Mouse (Mus musculus) limb, embryonic 11.5 days (tissue): ENCODE measurements around the gene Hrh3. TPM values are rescaled to one million over a fixed set of nuclear protein-coding genes. Genes with fewer than 3 reads are reported as not detected.
A peak's percentile ranks its signal among the peaks of the same experiment; 100 is the strongest.

Experiments
- ATAC-seq: fragments of 200-750 bp; cut with Nextera tagmentation; 2 replicates; pipeline ENCODE4 v1.8.0; 2017; ENCODE audit warnings: low read depth; ENCODE audit not compliant: insufficient number of reproducible peaks, low FRiP score, low TSS enrichment
- DNase-seq: peaks from one replicate; pipeline ENCODE4 v3.0.0-alpha.2; 2015; ENCODE audit warnings: low spot score
- H3K27ac ChIP-seq: fragments of 300-500 bp; sonication (generic); replicated peaks from 2 replicates; pipeline ENCODE4 v1.5.1; 2014; ENCODE audit warnings: low read depth, mild to moderate bottlenecking, low read length
- H3K27me3 ChIP-seq: fragments of 300-500 bp; sonication (generic); 2 replicates; pipeline ENCODE4 v1.6.1; 2014; ENCODE audit warnings: mild to moderate bottlenecking, low read length, mixed read lengths; ENCODE audit not compliant: control insufficient read depth, insufficient read depth
- H3K36me3 ChIP-seq: fragments of 300-500 bp; sonication (generic); 2 replicates; pipeline ENCODE4 v1.6.1; 2014; ENCODE audit warnings: mild to moderate bottlenecking, low read length, moderate library complexity, mixed read lengths; ENCODE audit not compliant: control insufficient read depth, insufficient read depth
- H3K4me1 ChIP-seq: fragments of 300-500 bp; sonication (generic); 2 replicates; pipeline ENCODE4 v1.6.1; 2014; ENCODE audit warnings: low read length, mixed read lengths; ENCODE audit not compliant: control insufficient read depth, insufficient read depth
- H3K4me2 ChIP-seq: fragments of 300-500 bp; sonication (generic); 2 replicates; pipeline ENCODE4 v1.6.1; 2014; ENCODE audit warnings: low read depth, mild to moderate bottlenecking, moderate library complexity; ENCODE audit not compliant: severe bottlenecking
- H3K4me3 ChIP-seq: fragments of 300-500 bp; sonication (generic); 2 replicates; pipeline ENCODE4 v1.5.1; 2014; ENCODE audit warnings: low read depth, low read length
- H3K9ac ChIP-seq: fragments of 300-500 bp; sonication (generic); 2 replicates; pipeline ENCODE4 v1.6.1; 2014; ENCODE audit warnings: mild to moderate bottlenecking, low read length
- H3K9me3 ChIP-seq: fragments of 300-500 bp; sonication (generic); 2 replicates; pipeline ENCODE4 v1.6.1; 2016; ENCODE audit warnings: low read length; ENCODE audit not compliant: control insufficient read depth
- WGBS: fragments of 180-500 bp; shearing (Covaris S2); extraction: QIAGEN DNeasy Blood & Tissue Kit; methylation state at CpG from one replicate; pipeline ENCODE4 v1.1.7; 2014; 5-methylcytosine and 5-hydroxymethylcytosine counted together
- polyA plus RNA-seq: library from polyadenylated mRNA; unstranded; fragments of >200 nt; fragmentation: Nextera tagmentation; extraction: Ambion mirVana; gene quantifications from 2 replicates; pipeline ENCODE4 v1.2.1, GENCODE M21; 2014

Gene Hrh3
- polyA plus RNA-seq, 1 experiment from 2014 or later = 0.12 TPM

DNA sequence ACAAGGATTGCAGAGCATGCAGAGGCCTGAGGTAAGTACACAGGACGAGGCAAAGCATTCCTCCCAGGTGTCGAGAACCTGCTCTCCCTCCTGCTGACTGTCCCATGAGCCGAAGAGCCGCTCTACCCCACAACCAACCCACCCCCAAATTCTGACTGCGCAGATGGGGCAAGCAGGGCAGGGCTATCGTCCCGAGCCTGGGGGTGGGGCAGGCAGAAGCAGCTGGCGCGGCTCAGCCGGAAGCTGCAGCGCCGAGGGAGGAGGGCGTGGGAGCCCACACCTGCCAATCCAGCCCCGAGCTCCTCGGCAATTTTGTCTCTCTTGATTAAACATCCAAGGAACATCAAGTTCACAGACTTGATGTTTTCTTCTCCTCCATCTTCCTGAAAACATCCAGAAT, 4.8 kb downstream of the Hrh3 start:
- no peak overlapping the region for H3K27ac ChIP-seq
- H3K9ac ChIP-seq = no peak overlapping the region
- no peaks in the 10 kb centered on the region for H3K36me3 ChIP-seq
- no peaks in the 10 kb centered on the region for H3K9me3 ChIP-seq
- WGBS = 5% methylated on average over 15 of the region's 15 CpGs
- H3K27me3 ChIP-seq = peaks cover 68% of the 10 kb centered on the region
- no peak overlapping the region for H3K4me3 ChIP-seq
- H3K4me1 ChIP-seq = peaks cover 10% of the 10 kb centered on the region
- DNase-seq (no peak), ATAC-seq (no peak)
- no peak overlapping the region for H3K4me2 ChIP-seq

DNA sequence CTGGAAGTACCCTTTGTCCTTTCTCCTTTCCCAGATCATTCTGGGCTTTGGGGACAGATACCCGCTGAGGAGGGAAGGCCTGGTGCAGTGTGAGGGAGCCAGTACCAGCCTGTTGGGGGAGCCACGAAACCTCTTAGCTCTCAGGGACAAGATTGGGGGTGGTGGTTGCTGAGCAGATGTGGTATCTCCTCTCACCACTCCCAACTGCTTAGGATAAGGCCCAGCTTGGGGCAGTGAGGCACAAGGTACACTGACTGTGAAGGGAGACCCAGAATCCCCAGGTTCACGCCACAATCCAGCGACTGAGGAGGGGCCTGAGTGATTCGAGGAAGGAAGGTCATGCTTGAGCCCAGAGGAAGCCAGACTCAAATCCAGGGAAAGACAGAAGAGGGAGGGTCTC, 6.1 kb downstream of the Hrh3 start:
- Histone ChIP-seq H3K4me1 (peaks cover 3% of the 10 kb centered on the region; the same call in 1 of the 2 replicates), H3K4me2 (no peak overlapping the region), H3K9me3 (no peaks in the 10 kb centered on the region), H3K4me3 (no peak overlapping the region), H3K9ac (no peak overlapping the region), H3K36me3 (no peaks in the 10 kb centered on the region), H3K27ac (no peak overlapping the region), H3K27me3 (peaks cover 55% of the 10 kb centered on the region)
- DNase-seq = no peak
- WGBS = 39% methylated on average over 5 of the region's 5 CpGs
- ATAC-seq = no peak

DNA sequence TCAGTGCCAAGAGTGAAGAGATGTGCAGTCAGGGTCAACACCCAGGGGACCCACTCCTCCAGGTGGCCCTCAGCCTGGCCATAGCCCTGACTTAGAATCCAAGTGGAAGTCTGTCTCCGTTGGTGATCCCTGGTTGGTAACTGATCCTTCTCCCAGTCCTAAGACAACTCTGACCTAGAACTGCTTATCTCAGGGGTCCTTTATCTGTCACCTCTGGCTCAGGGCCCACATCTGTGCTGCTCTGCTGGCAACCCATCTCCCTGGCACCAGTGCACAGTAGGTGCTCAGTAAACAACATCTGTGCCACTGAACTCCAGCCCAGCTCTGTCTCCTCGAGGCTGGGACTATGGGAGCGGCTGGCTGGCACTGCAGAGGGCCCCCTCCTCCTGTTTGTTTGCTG, 6.7 kb downstream of the Hrh3 start:
- ATAC-seq (no peak), DNase-seq (no peak)
- H3K36me3 ChIP-seq = no peaks in the 10 kb centered on the region
- 45% methylated on average over 3 of the region's 3 CpGs for WGBS
- H3K27ac ChIP-seq = no peak overlapping the region
- peaks cover 3% of the 10 kb centered on the region; the same call in 1 of the 2 replicates for H3K4me1 ChIP-seq
- H3K4me3 ChIP-seq = no peak overlapping the region
- peaks cover 49% of the 10 kb centered on the region for H3K27me3 ChIP-seq
- H3K4me2 ChIP-seq = no peak overlapping the region
- no peaks in the 10 kb centered on the region for H3K9me3 ChIP-seq
- H3K9ac ChIP-seq = no peak overlapping the region

DNA sequence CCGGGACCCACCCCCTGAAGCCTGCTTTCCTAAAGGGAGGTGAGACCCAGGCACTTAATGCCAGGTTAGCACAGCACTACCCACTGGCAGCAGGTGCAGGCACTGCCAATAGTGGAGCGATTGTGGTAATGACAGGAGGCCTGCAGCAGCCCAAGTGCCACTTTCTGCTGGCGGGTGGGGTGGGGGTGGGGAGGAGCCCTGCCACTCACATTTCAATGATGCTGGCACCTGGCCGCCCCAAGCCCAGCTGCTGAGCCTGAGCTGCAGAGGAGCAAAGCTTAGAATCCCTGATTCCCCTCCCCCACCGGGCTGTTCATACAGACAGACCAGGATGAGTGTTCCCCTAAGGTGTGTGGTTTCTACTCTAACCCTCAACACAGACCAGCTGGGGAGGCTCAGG, 8.6 kb downstream of the Hrh3 start:
- ATAC-seq (no peak), DNase-seq (no peak)
- Histone ChIP-seq H3K4me2 (no peak overlapping the region), H3K27me3 (peaks cover 30% of the 10 kb centered on the region), H3K36me3 (no peaks in the 10 kb centered on the region), H3K27ac (no peak overlapping the region), H3K4me1 (peaks cover 3% of the 10 kb centered on the region; the same call in 1 of the 2 replicates), H3K4me3 (no peak overlapping the region), H3K9ac (no peak overlapping the region), H3K9me3 (no peaks in the 10 kb centered on the region)
- WGBS = 41% methylated on average over 5 of the region's 5 CpGs

DNA sequence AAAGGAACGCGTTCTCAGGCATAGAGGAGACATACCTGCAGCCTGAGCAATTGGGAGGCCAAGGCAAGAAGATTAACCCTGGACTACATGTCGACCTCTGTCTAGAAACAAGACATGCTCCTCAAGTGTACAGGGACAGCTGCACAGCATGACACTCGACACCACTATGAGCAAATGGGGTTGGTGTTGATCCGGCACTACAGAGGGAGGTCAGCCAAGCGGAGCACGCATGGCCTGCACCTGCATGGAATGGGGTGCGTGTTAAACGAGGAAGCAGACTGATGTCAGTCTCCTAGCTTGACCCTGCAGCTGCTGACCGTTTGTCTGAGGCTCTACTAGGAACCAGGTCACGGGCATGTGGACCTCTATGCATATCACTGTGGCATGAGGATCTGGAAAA, 14.0 kb downstream of the Hrh3 start:
- no peaks in the 10 kb centered on the region for H3K4me1 ChIP-seq
- H3K27me3 ChIP-seq = no peaks in the 10 kb centered on the region
- ATAC-seq (no peak), DNase-seq (no peak)
- no peaks in the 10 kb centered on the region for H3K36me3 ChIP-seq
- no peak overlapping the region for H3K9ac ChIP-seq
- H3K27ac ChIP-seq = no peak overlapping the region
- H3K4me2 ChIP-seq = no peak overlapping the region
- no peak overlapping the region for H3K4me3 ChIP-seq
- 55% methylated on average over 11 of the region's 11 CpGs for WGBS
- H3K9me3 ChIP-seq = no peaks in the 10 kb centered on the region

DNA sequence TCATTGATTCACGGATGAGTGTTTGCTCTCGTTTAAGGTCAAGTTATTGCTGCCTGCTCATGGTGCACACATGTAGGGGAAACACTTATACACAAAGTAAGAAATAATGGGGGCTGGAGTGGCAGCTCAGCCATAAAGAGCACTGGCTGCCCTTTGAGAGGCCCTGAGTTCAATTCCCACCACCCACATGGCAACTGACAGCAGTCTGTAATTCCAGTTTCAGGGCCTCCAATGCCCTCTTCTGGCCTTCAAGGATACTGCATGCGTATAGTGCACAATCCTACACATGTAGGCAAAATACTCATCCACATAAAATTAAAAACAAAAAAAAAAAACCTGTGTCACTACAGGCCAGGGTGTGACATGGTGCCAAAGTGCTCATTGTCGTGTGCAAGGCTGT, 16.8 kb downstream of the Hrh3 start:
- Histone ChIP-seq H3K9ac (no peak overlapping the region), H3K27ac (no peak overlapping the region), H3K9me3 (no peaks in the 10 kb centered on the region), H3K4me1 (peaks cover 9% of the 10 kb centered on the region; the same call in 1 of the 2 replicates), H3K4me3 (no peak overlapping the region), H3K27me3 (no peaks in the 10 kb centered on the region), H3K4me2 (no peak overlapping the region), H3K36me3 (no peaks in the 10 kb centered on the region)
- DNase-seq (no peak), ATAC-seq (peak; percentile 20; the same call in 1 of the 2 replicates)
- 85% methylated on average over 4 of the region's 4 CpGs for WGBS

DNA sequence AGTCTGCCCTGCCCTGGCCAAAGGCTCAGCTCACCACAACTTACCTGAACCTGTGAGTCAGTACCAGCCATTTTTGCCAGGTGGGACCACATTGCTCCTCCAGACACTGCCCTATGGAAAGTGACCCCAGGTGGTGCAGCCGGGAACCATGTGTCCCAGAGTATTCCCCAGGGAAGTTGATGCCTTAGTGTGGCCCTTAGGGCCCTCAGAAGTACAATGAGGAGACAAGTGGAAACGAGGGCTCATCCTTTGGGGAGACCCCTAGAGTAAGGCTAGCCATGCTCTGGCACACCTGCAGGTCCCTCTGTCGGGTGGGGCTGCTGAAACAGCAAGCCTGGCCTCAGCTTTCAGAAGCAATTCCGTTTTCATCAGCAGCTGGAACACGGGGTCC, 17.7 kb downstream of the Hrh3 start:
- Histone ChIP-seq H3K27me3 (no peaks in the 10 kb centered on the region), H3K4me1 (peaks cover 9% of the 10 kb centered on the region; the same call in 1 of the 2 replicates), H3K9ac (no peak overlapping the region), H3K4me2 (no peak overlapping the region), H3K27ac (no peak overlapping the region), H3K36me3 (no peaks in the 10 kb centered on the region), H3K4me3 (no peak overlapping the region), H3K9me3 (no peaks in the 10 kb centered on the region)
- ATAC-seq (no peak), DNase-seq (no peak)
- 87% methylated on average over 5 of the region's 5 CpGs for WGBS

DNA sequence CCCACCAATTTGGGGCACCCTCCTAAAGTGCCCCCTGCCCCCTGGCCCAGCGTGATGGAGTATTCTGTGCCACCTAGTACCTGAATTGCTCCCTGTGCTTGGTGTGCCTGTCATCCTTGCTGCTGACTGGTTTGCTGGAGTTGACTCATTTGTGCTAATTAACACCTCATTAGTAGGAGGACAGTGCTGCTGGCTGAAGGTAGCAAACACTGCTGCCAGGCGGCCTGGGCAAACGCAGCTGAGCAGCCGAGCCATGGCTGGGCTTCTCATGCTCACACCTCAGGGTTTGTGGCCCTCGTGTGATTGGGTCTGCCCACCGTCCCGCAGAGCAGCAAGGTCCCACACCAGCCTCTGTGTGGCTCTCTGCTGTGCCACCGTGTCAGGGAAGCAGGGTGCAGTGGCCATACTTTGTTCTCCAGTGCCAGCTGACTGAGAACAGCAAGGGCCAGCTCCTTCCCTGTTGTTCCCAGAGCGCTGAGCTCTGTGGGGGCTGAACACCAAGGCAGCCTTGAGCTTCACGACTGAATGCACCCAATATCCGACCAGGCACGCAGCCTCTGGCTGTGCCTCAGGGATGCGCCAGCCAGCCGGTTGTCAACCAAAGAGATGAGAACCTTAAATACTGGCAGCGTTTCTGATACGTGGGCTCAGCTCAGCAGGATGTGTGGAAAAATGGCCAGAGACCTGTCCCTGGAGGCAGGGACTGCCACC, 18.2 kb downstream of the Hrh3 start:
- H3K27me3 ChIP-seq = no peaks in the 10 kb centered on the region
- H3K27ac ChIP-seq = no peak overlapping the region
- no peak overlapping the region for H3K4me2 ChIP-seq
- H3K4me1 ChIP-seq = peaks cover 9% of the 10 kb centered on the region; the same call in 1 of the 2 replicates
- no peak overlapping the region for H3K9ac ChIP-seq
- WGBS = 65% methylated on average over 16 of the region's 16 CpGs
- no peaks in the 10 kb centered on the region for H3K9me3 ChIP-seq
- DNase-seq (no peak), ATAC-seq (no peak)
- no peaks in the 10 kb centered on the region for H3K36me3 ChIP-seq
- H3K4me3 ChIP-seq = no peak overlapping the region

DNA sequence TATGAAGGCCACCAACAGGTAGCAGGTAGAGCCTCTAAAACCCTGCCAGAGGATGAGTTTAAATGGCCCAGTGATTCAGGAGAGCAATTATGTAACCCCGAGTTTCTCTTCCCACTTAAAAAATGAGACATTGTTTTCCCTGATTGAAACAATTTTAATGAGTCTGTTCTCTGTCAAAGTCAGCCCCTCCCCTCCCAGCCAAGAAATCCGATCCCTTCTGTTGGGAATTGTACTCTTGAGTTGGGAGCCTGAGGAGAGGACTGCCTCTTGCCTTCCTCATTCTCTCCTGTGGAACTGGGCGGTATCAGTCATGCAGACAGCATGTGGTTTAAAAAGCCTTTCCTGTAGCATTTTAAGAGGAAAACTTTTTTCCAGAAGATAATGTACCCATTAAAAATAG, 19.7 kb downstream of the Hrh3 start:
- H3K4me1 ChIP-seq = peaks cover 9% of the 10 kb centered on the region; the same call in 1 of the 2 replicates
- H3K4me3 ChIP-seq = no peak overlapping the region
- no peak overlapping the region for H3K4me2 ChIP-seq
- no peak overlapping the region for H3K9ac ChIP-seq
- WGBS = 26% methylated on average over 3 of the region's 3 CpGs
- ATAC-seq (no peak), DNase-seq (no peak)
- H3K36me3 ChIP-seq = no peaks in the 10 kb centered on the region
- H3K27me3 ChIP-seq = no peaks in the 10 kb centered on the region
- H3K27ac ChIP-seq = no peak overlapping the region
- no peaks in the 10 kb centered on the region for H3K9me3 ChIP-seq
